Mouse (Mus musculus) forebrain, embryonic 13.5 days (tissue): Measurements from ENCODE around the gene Ccdc151. TPM values are rescaled to one million over a fixed set of nuclear protein-coding genes. Genes with fewer than 3 reads are reported as not detected.

Source experiments
- ATAC-seq: fragments of 200-750 bp; cut with Nextera tagmentation; 2 replicates; pipeline ENCODE4 v1.8.0; 2017
- H3K27ac ChIP-seq: fragments of 300-500 bp; sonication (generic); 2 replicates; pipeline ENCODE4 v1.5.1; 2015; ENCODE audit warnings: inconsistent platforms, mild to moderate bottlenecking, moderate library complexity
- H3K27me3 ChIP-seq: fragments of 300-500 bp; sonication (generic); 2 replicates; pipeline ENCODE4 v1.6.1; 2015; ENCODE audit warnings: mild to moderate bottlenecking, inconsistent platforms
- H3K36me3 ChIP-seq: fragments of 300-500 bp; sonication (generic); 2 replicates; pipeline ENCODE4 v1.6.1; 2015; ENCODE audit warnings: mild to moderate bottlenecking, inconsistent platforms; ENCODE audit not compliant: poor library complexity, severe bottlenecking
- H3K4me1 ChIP-seq: fragments of 300-500 bp; sonication (generic); 2 replicates; pipeline ENCODE4 v1.6.1; 2015; ENCODE audit warnings: inconsistent platforms
- H3K4me2 ChIP-seq: fragments of 300-500 bp; sonication (generic); 2 replicates; pipeline ENCODE4 v1.6.1; 2015; ENCODE audit warnings: inconsistent platforms, mild to moderate bottlenecking, moderate library complexity
- H3K4me3 ChIP-seq: fragments of 300-500 bp; sonication (generic); 2 replicates; pipeline ENCODE4 v1.5.1; 2015; ENCODE audit warnings: mild to moderate bottlenecking, inconsistent platforms
- H3K9ac ChIP-seq: fragments of 300-500 bp; sonication (generic); 2 replicates; pipeline ENCODE4 v1.6.1; 2015; ENCODE audit warnings: mild to moderate bottlenecking, inconsistent platforms
- H3K9me3 ChIP-seq: fragments of 300-500 bp; sonication (generic); replicated peaks from 2 replicates; pipeline ENCODE4 v1.6.1; 2016; ENCODE audit warnings: inconsistent platforms
- WGBS: fragments of 180-500 bp; shearing (Covaris S2); methylation state at CpG from one replicate; pipeline ENCODE4 v1.1.7; 2015; 5-methylcytosine and 5-hydroxymethylcytosine counted together
- polyA plus RNA-seq: library from polyadenylated mRNA; unstranded; fragments of >200 nt; fragmentation: Nextera tagmentation; extraction: Ambion mirVana; gene quantifications from 2 replicates; pipeline ENCODE4 v1.2.1, GENCODE M21; 2015

Gene Ccdc151
- polyA plus RNA-seq, 1 experiment from 2014 or later: 4.0 TPM

- H3K4me3 ChIP-seq: peak within 1 kb of the TSS; percentile 38
- no peaks in the 10 kb centered on the region for H3K9me3 ChIP-seq
- no peak within 1 kb of the TSS for H3K27ac ChIP-seq
- 28% methylated on average over 8 of the region's 8 CpGs for WGBS
- H3K4me2 ChIP-seq: peak within 1 kb of the TSS; percentile 75
- H3K27me3 ChIP-seq: peaks cover 60% of the 10 kb centered on the region
- H3K4me1 ChIP-seq: peaks cover 23% of the 10 kb centered on the region
- ATAC-seq: no peak
- no peaks in the 10 kb centered on the region for H3K36me3 ChIP-seq
- peak within 1 kb of the TSS; percentile 52 for H3K9ac ChIP-seq
Measured at GRCm38 (mm10) chr9:21963417-21963816, 39.0 kb downstream of the Ccdc151 start, which contains the start of gene Epor. Gene Epor, minus strand, starts transcription at chr9:21963506.

GRCm38 (mm10) chr9:21962416-21963059 is 39.9 kb downstream of the Ccdc151 start:
- peaks cover 60% of the 10 kb centered on the region for H3K27me3 ChIP-seq
- H3K27ac ChIP-seq: no peak overlapping the region
- no peaks in the 10 kb centered on the region for H3K36me3 ChIP-seq
- H3K4me3 ChIP-seq: peak overlapping the region; percentile 38
- H3K9ac ChIP-seq: peak overlapping the region; percentile 52
- peak overlapping the region; percentile 75 for H3K4me2 ChIP-seq
- H3K9me3 ChIP-seq: no peaks in the 10 kb centered on the region
- WGBS: 2% methylated on average over 34 of the region's 34 CpGs
- peak; percentile 80 for ATAC-seq
- H3K4me1 ChIP-seq: peaks cover 23% of the 10 kb centered on the region

- Histone ChIP-seq H3K4me3 (peak overlapping the region; percentile 38), H3K27me3 (peaks cover 60% of the 10 kb centered on the region), H3K9me3 (no peaks in the 10 kb centered on the region), H3K4me2 (peak overlapping the region; percentile 75), H3K36me3 (no peaks in the 10 kb centered on the region), H3K27ac (no peak overlapping the region), H3K4me1 (peaks cover 23% of the 10 kb centered on the region), H3K9ac (peak overlapping the region; percentile 52)
- whole genome bisulfite sequencing: under 1% methylated on average over 15 of the region's 15 CpGs
- peak; percentile 40; the same call in 1 of the 2 replicates for ATAC-seq
Measured at GRCm38 (mm10) chr9:21962010-21962409, 40.4 kb downstream of the Ccdc151 start.

- Histone ChIP-seq H3K36me3 (no peaks in the 10 kb centered on the region), H3K27ac (no peak overlapping the region), H3K27me3 (peaks cover 60% of the 10 kb centered on the region), H3K4me2 (peak overlapping the region; percentile 75), H3K4me3 (peak overlapping the region; percentile 38), H3K4me1 (peaks cover 26% of the 10 kb centered on the region), H3K9me3 (no peaks in the 10 kb centered on the region), H3K9ac (0 out of 2 replicates have a peak overlapping the region, but pooled peaks have one; percentile 52)
- no peak for ATAC-seq
- under 1% methylated on average over 35 of the region's 35 CpGs for WGBS
Measured at GRCm38 (mm10) chr9:21961366-21961980, 41.0 kb downstream of the Ccdc151 start.

- 11% methylated on average over 26 of the region's 26 CpGs for WGBS
- Histone ChIP-seq H3K36me3 (no peaks in the 10 kb centered on the region), H3K9ac (no peak overlapping the region), H3K4me2 (no peak overlapping the region), H3K9me3 (no peaks in the 10 kb centered on the region), H3K4me3 (peak overlapping the region; percentile 38; the same call in 1 of the 2 replicates), H3K4me1 (peaks cover 29% of the 10 kb centered on the region), H3K27me3 (peaks cover 60% of the 10 kb centered on the region), H3K27ac (no peak overlapping the region)
- no peak for ATAC-seq
Measured at GRCm38 (mm10) chr9:21960558-21961208, 41.8 kb downstream of the Ccdc151 start.

GRCm38 (mm10) chr9:21960135-21960534 is 42.3 kb downstream of the Ccdc151 start:
- Histone ChIP-seq H3K27ac (no peak overlapping the region), H3K9ac (no peak overlapping the region), H3K27me3 (peaks cover 59% of the 10 kb centered on the region), H3K4me1 (peaks cover 29% of the 10 kb centered on the region), H3K4me2 (no peak overlapping the region), H3K4me3 (no peak overlapping the region), H3K36me3 (no peaks in the 10 kb centered on the region), H3K9me3 (no peaks in the 10 kb centered on the region)
- 44% methylated on average over 9 of the region's 9 CpGs for WGBS
- ATAC-seq: no peak

- H3K9ac ChIP-seq: no peak overlapping the region
- WGBS: 86% methylated on average over 7 of the region's 7 CpGs
- H3K27ac ChIP-seq: no peak overlapping the region
- ATAC-seq: no peak
- H3K27me3 ChIP-seq: peaks cover 53% of the 10 kb centered on the region
- H3K9me3 ChIP-seq: no peaks in the 10 kb centered on the region
- H3K36me3 ChIP-seq: no peaks in the 10 kb centered on the region
- H3K4me2 ChIP-seq: no peak overlapping the region
- H3K4me3 ChIP-seq: no peak overlapping the region
- H3K4me1 ChIP-seq: peaks cover 36% of the 10 kb centered on the region
Measured at GRCm38 (mm10) chr9:21959244-21959643, 43.2 kb downstream of the Ccdc151 start.

GRCm38 (mm10) chr9:21958372-21958771 is 44.1 kb downstream of the Ccdc151 start:
- Histone ChIP-seq H3K4me1 (peaks cover 43% of the 10 kb centered on the region), H3K9me3 (no peaks in the 10 kb centered on the region), H3K27ac (no peak overlapping the region), H3K36me3 (no peaks in the 10 kb centered on the region), H3K27me3 (peaks cover 45% of the 10 kb centered on the region), H3K4me3 (no peak overlapping the region), H3K9ac (no peak overlapping the region), H3K4me2 (no peak overlapping the region)
- 92% methylated on average over 5 of the region's 5 CpGs for WGBS
- ATAC-seq: no peak

GRCm38 (mm10) chr9:21955570-21956281 is 46.7 kb downstream of the Ccdc151 start, which contains the start of gene Swsap1:
Gene Swsap1, plus strand, starts transcription at chr9:21955755.
- no peaks in the 10 kb centered on the region for H3K36me3 ChIP-seq
- H3K4me1 ChIP-seq: peaks cover 32% of the 10 kb centered on the region
- peak within 1 kb of the TSS; percentile 69 for H3K4me2 ChIP-seq
- peak; percentile 98 for ATAC-seq
- peak within 1 kb of the TSS; percentile 67 for H3K4me3 ChIP-seq
- H3K9ac ChIP-seq: peak within 1 kb of the TSS; percentile 79
- under 1% methylated on average over 54 of the region's 54 CpGs for WGBS
- H3K27ac ChIP-seq: peak within 1 kb of the TSS; percentile 95
- H3K9me3 ChIP-seq: no peaks in the 10 kb centered on the region; the same call in 1 of the 2 replicates
- peaks cover 19% of the 10 kb centered on the region for H3K27me3 ChIP-seq

- Histone ChIP-seq H3K9me3 (no peaks in the 10 kb centered on the region; the same call in 1 of the 2 replicates), H3K4me2 (peak overlapping the region; percentile 69), H3K36me3 (no peaks in the 10 kb centered on the region), H3K27ac (peak overlapping the region; percentile 95), H3K9ac (peak overlapping the region; percentile 79), H3K4me3 (peak overlapping the region; percentile 67), H3K27me3 (peaks cover 15% of the 10 kb centered on the region), H3K4me1 (peaks cover 26% of the 10 kb centered on the region)
- 3% methylated on average over 18 of the region's 18 CpGs for WGBS
- ATAC-seq: peak; percentile 56
Measured at GRCm38 (mm10) chr9:21955225-21955569, 47.2 kb downstream of the Ccdc151 start.

- Histone ChIP-seq H3K4me2 (peak overlapping the region; percentile 69), H3K4me3 (no peak overlapping the region), H3K9me3 (no peaks in the 10 kb centered on the region; the same call in 1 of the 2 replicates), H3K9ac (no peak overlapping the region), H3K36me3 (no peaks in the 10 kb centered on the region), H3K27me3 (peaks cover 12% of the 10 kb centered on the region), H3K4me1 (peaks cover 26% of the 10 kb centered on the region), H3K27ac (no peak overlapping the region)
- WGBS: 74% methylated on average over 3 of the region's 3 CpGs
- no peak for ATAC-seq
Measured at GRCm38 (mm10) chr9:21954635-21955034, 47.8 kb downstream of the Ccdc151 start.
